Mouse (Mus musculus): ENCODE data around the gene Gm17387. TPM values are rescaled to one million over a fixed set of nuclear protein-coding genes. Genes with fewer than 3 reads are reported as not detected.

Gm17387 gene
- polyA plus RNA-seq, 1 experiment, result not detected

DNA sequence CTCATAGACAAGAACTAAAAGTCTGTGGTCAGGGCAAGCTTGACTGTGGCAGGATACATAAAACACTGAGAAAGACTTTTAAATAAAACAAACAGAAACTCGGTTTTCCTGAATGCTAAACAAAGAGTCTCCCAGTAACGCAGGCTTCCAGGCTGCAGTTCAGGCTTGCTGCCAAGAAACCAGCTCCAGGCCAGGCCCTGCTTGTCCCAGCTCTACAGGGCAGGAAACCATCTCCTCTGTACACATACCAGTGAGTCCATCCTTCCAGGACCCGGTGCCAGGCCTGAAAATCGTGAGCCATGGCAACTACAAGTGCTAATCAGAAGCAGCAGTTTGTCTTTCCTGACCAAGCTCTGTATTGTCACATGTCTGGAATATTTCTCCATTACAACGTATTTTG, 12.7 kb downstream of the Gm17387 start:
- H3K4me3 ChIP-seq (replicated peaks), result no peak overlapping the region
- TF ChIP-seq TAL1 (IDR thresholded peaks at IDR 0.05; ENCODE audit: low read length) (no peak), GATA1 (IDR thresholded peaks at IDR 0.05; ENCODE audit: low read length) (no peak)
- H3K27me3 ChIP-seq (ENCODE audit: control insufficient read depth), result no peaks in the 10 kb centered on the region
- no peaks in the 10 kb centered on the region for H3K36me3 ChIP-seq (ENCODE audit: control insufficient read depth)
- H3K4me1 ChIP-seq (ENCODE audit: control insufficient read depth), result peaks cover 61% of the 10 kb centered on the region
- no peaks in the 10 kb centered on the region for H3K9me3 ChIP-seq (ENCODE audit: control insufficient read depth, low read length)

DNA sequence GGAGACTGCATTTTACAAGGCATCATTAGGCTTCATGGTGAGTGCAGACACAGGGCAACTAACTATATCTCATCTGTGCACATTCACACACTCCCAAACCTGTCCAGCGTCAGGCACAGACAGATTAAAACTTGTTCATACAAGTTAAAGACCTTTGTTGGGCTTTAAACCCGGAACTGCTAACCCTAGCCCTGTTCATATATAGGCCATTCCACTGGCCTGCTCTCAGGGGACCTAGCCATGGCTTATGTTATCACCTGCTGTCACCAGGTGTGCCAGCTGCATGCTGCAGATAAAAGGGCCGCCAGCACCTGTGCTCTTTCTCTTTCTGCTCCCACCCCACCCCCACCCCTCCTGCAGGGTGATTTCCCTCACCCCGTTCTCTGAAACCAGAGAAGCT, 13.6 kb downstream of the Gm17387 start:
- H3K4me1 ChIP-seq (ENCODE audit: control insufficient read depth), result peaks cover 68% of the 10 kb centered on the region

DNA sequence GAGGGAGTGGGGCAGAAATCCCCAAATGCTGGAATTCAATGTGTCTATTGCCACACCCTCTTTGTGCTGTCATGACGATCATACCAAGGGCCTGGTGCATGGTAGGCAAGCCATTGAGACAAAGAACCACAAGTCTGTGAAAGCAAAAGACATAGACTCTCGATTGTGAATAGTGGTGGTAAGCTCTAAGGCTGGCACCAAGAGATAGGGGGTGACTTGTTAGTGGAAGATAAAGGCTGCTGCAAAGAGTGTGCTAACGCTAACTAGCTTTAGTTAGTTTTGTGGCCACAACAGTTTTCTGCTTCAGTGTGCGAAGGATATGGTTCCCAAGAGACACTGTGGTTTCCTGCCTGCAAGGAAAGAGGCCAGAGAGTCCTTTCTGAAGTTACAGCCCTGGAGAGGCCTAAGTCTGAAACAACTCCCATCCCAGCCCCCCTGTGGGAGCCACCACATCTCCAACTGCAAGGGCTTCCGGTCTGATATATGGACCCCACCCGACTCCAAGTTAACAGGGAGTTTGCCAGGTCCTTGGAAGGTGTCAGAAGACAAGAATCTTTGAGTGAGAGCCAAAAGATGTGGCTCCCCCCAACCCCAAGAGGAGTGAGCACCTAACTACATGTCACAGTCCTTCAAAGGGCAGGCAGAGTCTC, 18.1 kb downstream of the Gm17387 start:
- TF ChIP-seq TAL1 (IDR thresholded peaks at IDR 0.05; ENCODE audit: low read length) (no peak), GATA1 (IDR thresholded peaks at IDR 0.05; ENCODE audit: low read length) (no peak)
- Histone ChIP-seq H3K4me1 (ENCODE audit: control insufficient read depth) (peaks cover 56% of the 10 kb centered on the region), H3K4me3 (replicated peaks) (peak overlapping the region; percentile 25), H3K27me3 (ENCODE audit: control insufficient read depth) (no peaks in the 10 kb centered on the region), H3K9me3 (ENCODE audit: control insufficient read depth, low read length) (no peaks in the 10 kb centered on the region), H3K36me3 (ENCODE audit: control insufficient read depth) (no peaks in the 10 kb centered on the region)

More for the DNA sequence above, 13.6 kb downstream of the Gm17387 start:
- H3K4me3 ChIP-seq (replicated peaks), result no peak overlapping the region
- H3K9me3 ChIP-seq (ENCODE audit: control insufficient read depth, low read length), result no peaks in the 10 kb centered on the region
- H3K36me3 ChIP-seq (ENCODE audit: control insufficient read depth), result no peaks in the 10 kb centered on the region
- TF ChIP-seq GATA1 (IDR thresholded peaks at IDR 0.05; ENCODE audit: low read length), result 0 out of 2 replicates have a peak, but pooled peaks have one; percentile 6
- peak; percentile 47; the same call in 2 of the 3 replicates for TF ChIP-seq TAL1 (IDR thresholded peaks at IDR 0.05; ENCODE audit: low read length)
- H3K27me3 ChIP-seq (ENCODE audit: control insufficient read depth), result no peaks in the 10 kb centered on the region

DNA sequence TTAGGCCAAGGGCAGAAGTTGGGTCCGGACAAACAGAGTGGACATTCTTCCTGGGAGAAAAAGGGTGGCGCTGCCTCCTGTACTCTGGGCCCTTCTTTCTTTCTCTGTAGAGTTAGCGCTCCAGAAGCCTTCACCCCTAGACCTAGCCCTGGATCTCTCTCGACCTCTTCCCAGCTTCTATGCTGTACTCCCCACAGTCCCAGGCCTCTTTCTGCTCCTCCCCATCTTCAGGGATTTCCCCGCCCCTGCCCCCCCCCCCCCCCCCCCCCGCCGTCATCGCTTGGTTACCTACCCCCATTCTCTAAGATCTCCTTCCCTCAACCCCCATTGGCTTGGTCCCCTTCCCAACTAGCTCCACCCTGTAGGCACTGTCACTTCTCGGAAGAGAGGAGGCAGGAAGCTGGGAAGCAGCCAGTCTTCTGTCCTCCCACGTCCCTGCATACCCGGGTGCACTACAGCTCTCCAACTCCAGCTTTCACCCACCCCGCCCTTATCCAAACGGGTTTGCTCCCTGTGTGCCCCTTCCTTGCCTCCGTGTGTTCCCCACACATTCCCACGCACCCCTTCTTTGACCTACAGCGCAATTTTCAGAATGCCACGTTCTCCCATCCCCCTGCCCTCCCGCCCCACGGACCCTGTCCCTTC, 18.8 kb downstream of the Gm17387 start:
- Histone ChIP-seq H3K4me1 (ENCODE audit: control insufficient read depth) (peaks cover 51% of the 10 kb centered on the region), H3K9me3 (ENCODE audit: control insufficient read depth, low read length) (no peaks in the 10 kb centered on the region), H3K36me3 (ENCODE audit: control insufficient read depth) (no peaks in the 10 kb centered on the region), H3K27me3 (ENCODE audit: control insufficient read depth) (no peaks in the 10 kb centered on the region), H3K4me3 (replicated peaks) (peak overlapping the region; percentile 60)
- TF ChIP-seq TAL1 (IDR thresholded peaks at IDR 0.05; ENCODE audit: low read length) (no peak), GATA1 (IDR thresholded peaks at IDR 0.05; ENCODE audit: low read length) (no peak)

DNA sequence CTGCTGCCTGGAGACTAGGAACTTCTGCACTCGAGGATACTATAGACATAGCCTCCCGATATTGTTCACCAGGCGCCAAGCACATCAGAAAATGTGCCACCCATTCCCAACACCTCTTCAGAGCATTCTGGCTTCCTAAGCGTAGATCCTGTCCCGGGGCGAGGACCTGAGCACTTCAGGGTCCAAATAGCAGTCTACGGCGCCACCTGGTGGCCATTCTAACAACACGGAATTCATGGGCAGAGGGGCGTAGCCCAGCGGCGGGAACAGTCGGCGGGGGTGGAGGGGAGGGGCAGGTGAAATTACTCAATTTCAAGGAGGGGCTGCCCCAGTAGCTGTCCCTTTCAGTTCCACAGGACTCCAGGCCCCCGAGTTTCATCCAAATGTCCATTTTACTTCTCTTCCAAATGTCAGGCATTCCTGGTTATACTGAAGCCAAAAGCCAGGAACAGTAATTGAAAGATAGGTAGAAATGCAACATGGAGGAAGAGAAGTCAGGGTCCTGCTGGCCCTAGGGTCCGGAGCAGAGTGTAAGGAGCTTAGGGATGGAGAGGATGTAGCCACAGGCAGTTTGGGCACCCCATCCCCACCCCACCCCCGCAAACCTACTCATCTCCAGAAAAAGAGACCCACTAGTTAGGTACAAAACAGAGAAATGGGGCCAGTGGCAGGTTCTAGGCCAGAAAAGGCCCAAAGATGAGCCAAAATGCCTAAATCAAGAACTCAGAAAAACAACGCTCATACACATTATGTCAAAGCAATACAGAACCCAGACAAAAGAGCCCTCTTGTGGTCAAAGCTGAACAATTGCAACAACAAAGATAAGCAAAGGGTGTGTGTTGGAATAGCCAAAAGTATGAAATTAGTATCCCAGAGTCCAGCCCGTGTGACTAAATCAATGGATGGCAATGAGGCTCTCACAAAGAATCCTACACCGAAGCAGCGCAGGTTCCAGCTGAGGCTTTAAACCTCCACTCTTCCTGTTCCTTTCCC, 19.6 kb downstream of the Gm17387 start:
- Histone ChIP-seq H3K27me3 (ENCODE audit: control insufficient read depth) (no peaks in the 10 kb centered on the region), H3K4me1 (ENCODE audit: control insufficient read depth) (peaks cover 43% of the 10 kb centered on the region), H3K4me3 (replicated peaks) (peak overlapping the region; percentile 60), H3K36me3 (ENCODE audit: control insufficient read depth) (no peaks in the 10 kb centered on the region), H3K9me3 (ENCODE audit: control insufficient read depth, low read length) (no peaks in the 10 kb centered on the region)
- TF ChIP-seq TAL1 (IDR thresholded peaks at IDR 0.05; ENCODE audit: low read length), result no peak
- no peak for TF ChIP-seq GATA1 (IDR thresholded peaks at IDR 0.05; ENCODE audit: low read length)

DNA sequence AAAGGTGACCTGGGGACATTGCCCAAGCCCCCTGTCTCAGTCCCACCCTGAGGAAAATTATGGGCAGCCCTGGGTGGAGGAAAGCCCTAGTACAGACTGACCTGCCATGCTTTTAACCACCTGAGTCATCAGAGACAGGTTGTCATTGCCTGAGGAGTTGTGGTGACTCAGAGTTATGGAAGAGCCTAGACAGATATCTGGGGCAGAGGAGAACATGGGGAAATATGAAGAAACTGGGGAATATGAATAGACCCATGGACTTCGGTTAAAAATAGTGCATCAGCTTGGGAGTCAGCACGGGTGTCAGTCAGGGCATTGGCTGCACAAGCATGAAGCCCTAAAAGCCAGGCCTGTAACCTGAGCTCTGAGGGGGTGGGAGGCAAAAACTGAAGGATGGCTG, 20.4 kb downstream of the Gm17387 start:
- peaks cover 38% of the 10 kb centered on the region for H3K4me1 ChIP-seq (ENCODE audit: control insufficient read depth)
- no peak for TF ChIP-seq TAL1 (IDR thresholded peaks at IDR 0.05; ENCODE audit: low read length)
- TF ChIP-seq GATA1 (IDR thresholded peaks at IDR 0.05; ENCODE audit: low read length), result no peak
- no peaks in the 10 kb centered on the region for H3K27me3 ChIP-seq (ENCODE audit: control insufficient read depth)
- no peaks in the 10 kb centered on the region for H3K36me3 ChIP-seq (ENCODE audit: control insufficient read depth)
- no peaks in the 10 kb centered on the region for H3K9me3 ChIP-seq (ENCODE audit: control insufficient read depth, low read length)
- H3K4me3 ChIP-seq (replicated peaks), result no peak overlapping the region

DNA sequence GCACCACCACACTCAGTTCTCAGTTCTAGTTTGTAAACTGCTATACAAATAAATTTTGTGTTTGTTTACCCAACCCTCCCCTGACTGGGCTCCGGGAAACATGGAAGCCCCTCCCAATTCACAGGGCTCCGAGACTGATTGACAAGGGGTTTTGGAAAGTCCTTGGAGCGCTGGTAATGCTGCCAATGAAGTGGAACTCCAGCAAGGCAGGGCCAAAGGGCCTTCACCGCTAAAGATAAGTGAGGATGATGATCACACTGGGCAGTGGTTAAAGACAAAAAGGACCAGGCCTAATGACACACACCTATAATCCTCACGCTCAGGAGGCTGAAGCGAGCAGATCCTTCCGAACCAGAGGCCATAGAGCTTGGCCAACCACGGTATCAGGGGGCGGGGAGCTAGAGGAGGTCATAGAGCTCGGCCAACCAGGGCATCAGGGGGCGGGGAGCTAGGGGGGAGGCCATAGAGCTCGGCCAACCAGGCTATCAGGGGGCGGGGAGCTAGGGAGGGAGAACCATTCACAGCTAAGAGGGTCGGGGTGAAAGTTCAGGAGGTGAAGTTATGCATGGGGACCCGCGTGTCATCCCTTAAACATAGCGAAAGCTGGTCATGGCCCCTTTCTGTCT, 22.2 kb downstream of the Gm17387 start:
- peaks cover 4% of the 10 kb centered on the region for H3K9me3 ChIP-seq (ENCODE audit: control insufficient read depth, low read length)
- H3K36me3 ChIP-seq (ENCODE audit: control insufficient read depth), result no peaks in the 10 kb centered on the region
- TF ChIP-seq GATA1 (IDR thresholded peaks at IDR 0.05; ENCODE audit: low read length) (no peak), TAL1 (IDR thresholded peaks at IDR 0.05; ENCODE audit: low read length) (no peak)
- H3K4me1 ChIP-seq (ENCODE audit: control insufficient read depth), result peaks cover 31% of the 10 kb centered on the region
- H3K27me3 ChIP-seq (ENCODE audit: control insufficient read depth), result no peaks in the 10 kb centered on the region
- H3K4me3 ChIP-seq (replicated peaks), result no peak overlapping the region

DNA sequence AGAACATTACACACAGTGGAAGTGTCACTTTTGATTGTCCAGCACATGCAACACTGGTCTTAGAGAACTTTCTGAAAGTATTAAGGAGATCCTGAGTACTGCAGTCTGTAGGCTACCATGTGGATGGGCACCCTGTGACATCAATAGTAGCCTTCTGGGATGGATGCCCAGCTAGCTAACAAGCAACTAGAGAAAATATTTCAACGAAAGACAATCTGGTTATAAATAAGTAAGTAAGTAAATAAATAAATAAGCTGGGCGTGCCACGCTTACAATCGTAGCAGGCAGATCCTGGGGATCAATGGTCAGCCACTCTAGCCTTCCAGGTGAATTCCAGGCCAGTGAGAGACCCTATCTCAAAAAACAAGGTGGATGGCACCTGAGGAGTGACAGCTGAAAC, 23.1 kb downstream of the Gm17387 start:
- Histone ChIP-seq H3K4me3 (replicated peaks) (no peak overlapping the region), H3K9me3 (ENCODE audit: control insufficient read depth, low read length) (peaks cover 4% of the 10 kb centered on the region), H3K4me1 (ENCODE audit: control insufficient read depth) (peaks cover 23% of the 10 kb centered on the region), H3K27me3 (ENCODE audit: control insufficient read depth) (no peaks in the 10 kb centered on the region; the same call in 1 of the 2 replicates), H3K36me3 (ENCODE audit: control insufficient read depth) (no peaks in the 10 kb centered on the region)
- TF ChIP-seq GATA1 (IDR thresholded peaks at IDR 0.05; ENCODE audit: low read length), result no peak
- no peak for TF ChIP-seq TAL1 (IDR thresholded peaks at IDR 0.05; ENCODE audit: low read length)

Data from erythroblast, embryonic 14.5 days (primary cell).